Mouse (Mus musculus): Measurements from ENCODE around the gene B3gnt8.

The B3gnt8 gene

DNA sequence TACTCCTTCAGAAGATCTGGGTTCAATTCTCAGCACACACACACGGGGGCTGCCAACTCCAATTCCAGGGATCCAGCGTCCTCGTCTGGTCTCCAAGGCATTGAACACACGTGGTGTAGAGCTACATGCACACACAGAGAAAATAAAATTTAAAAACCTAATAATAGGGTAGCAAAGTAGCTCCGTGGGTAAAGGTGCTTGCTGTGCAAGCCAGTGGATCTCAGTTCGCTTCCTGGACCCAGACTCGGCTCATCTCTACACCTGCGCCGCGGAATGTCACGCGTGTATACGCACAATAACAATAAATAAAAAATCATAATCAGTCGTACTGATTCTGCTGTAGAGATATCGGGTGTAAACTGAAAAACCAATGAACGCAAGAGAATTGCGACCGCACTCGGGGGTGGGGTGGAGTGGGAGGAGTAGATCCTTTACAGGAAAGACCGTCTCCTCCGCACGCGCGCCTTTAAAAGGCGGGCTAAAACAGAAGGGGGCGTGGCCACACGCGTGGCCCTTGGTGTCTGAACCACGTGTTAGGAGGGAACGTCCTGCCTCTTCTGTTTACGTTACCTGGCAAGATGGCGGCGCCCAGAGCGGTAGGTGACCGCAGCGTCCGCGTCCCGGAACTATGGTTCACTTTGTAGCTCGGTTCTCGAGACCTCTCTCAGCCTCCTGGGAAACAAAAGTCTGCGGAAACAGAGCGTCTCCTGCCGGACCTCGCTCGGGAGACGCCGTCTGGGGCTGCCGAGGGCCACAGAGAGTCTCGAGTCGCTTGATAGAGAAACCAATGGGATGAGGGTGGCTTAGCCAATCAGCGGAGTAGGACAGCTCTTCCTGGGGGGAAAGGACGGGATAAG lies 7.4 kb upstream of the B3gnt8 start, which contains the start of gene Dmac2:
Dmac2 (plus strand) TSS at position 550 of the 857 bp plus-strand sequence.
- in situ Hi-C loops (cut with MboI, MseI): loop anchor here (10.0 kb wide), 1 partner anchor 414 kb away; no protein-coding TSS in a partner anchor

DNA sequence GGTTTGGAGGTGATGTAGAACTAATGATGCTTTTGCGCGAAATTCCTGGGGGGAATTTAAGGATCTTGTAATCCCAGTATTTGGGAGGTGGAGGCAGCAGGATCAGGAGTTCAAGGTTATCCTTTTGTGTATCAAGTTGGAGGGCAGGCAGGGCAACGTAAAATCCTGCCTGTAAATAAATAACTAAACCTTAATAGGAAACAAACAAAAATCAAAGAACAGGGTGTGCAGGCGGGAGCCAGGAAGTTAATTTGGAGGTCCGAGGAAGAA lies 6.8 kb upstream of the B3gnt8 start:
- in situ Hi-C loops (cut with MboI, MseI): loop anchor here (10.0 kb wide), 1 partner anchor 415 kb away; no protein-coding TSS in a partner anchor

DNA sequence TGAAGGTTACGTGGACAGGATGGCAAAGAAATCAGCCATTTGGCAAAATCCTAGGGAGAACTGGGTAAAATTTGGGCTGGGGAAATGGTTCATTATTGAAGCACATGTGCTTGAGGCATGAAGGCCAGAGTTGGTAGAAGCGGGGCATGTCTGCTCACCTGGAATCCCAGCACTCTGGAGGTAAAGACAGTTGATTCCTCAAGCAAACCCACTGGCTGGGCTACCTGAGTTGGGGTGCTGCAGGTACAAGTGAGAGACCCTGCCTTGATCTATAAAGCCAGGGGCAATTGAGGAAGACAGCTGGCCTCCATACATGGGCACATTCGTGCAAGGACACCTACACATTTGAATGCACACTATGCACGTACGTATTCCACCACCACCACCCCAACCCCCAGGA lies 6.4 kb upstream of the B3gnt8 start:
- in situ Hi-C loops (cut with MboI, MseI): loop anchor here (5.0 kb wide), 1 partner anchor 37 kb away; the partner anchor contains the start of genes Bckdha and Exosc5

DNA sequence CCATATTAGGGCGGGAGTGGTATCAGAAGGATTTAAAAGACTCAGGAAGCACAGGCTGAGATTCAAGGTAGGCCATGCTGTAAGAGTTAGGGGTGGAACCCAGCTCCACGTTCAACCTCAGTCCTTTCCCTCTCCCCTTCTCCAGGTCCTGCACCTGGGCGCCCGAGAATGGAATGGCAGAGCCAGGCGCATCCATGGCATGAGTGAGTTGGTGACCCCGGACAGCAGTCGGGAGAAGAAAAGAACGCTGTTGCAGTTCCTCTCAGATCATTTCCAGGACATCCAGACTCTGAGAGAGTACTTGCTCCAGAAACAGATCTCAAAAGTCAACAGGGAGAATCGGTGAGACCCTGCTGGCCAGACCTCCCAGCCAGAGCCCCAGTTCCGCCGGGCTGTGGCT lies 5.7 kb upstream of the B3gnt8 start:
- in situ Hi-C loops (cut with MboI, MseI): loop anchor here (5.0 kb wide), 1 partner anchor 37 kb away; the partner anchor contains the start of genes Bckdha and Exosc5

DNA sequence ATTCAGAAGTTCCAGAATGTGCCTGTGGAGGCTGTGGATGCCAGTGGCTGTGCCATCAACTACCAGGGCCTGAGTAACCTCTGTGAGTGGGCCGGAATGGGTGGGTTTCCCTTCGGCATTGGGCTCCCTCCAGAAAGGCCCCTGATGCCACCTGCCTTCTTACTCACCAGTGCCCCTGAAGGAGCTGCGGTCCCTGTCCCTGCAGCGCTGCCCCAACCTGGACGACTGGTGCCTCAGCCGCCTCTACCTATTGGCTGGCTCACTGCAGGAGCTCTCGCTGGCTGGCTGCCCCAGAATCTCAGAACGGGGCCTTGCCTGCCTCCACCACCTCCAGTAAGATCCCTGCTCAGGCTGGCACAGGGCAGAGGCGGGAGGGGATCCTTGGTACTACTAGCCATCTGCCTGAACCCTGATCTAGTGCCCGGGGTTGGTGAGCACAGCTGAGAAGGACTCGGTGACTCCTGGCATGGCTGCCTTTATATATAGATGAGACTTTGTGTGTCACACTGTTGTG lies 2.5 kb upstream of the B3gnt8 start:
- in situ Hi-C loops (cut with MboI, MseI): loop anchor here (5.0 kb wide), 1 partner anchor 33 kb away; the partner anchor contains the start of genes Bckdha and Exosc5

DNA sequence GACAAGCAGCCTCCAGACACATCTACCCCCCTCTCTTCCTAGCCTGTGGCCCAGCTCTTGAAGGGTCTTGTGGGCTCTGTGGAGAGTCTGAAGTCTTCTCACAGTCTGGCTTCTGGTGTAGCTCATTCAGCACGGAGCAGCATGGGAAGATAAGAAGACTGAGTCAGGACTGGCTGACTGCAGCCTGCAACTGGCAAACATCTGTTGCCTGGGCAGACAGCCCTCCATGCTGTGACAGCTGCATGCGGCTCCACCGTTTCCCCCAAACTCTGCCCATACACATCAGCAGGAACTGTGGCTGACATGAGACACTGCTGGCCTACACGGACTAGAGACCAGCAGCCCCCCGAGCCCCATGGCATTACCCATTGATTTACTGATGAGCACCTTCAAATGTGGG lies 1.6 kb upstream of the B3gnt8 start:
- in situ Hi-C loops (cut with MboI, MseI): loop anchor here (5.0 kb wide), 1 partner anchor 32 kb away; the partner anchor contains the start of genes Bckdha and Exosc5

DNA sequence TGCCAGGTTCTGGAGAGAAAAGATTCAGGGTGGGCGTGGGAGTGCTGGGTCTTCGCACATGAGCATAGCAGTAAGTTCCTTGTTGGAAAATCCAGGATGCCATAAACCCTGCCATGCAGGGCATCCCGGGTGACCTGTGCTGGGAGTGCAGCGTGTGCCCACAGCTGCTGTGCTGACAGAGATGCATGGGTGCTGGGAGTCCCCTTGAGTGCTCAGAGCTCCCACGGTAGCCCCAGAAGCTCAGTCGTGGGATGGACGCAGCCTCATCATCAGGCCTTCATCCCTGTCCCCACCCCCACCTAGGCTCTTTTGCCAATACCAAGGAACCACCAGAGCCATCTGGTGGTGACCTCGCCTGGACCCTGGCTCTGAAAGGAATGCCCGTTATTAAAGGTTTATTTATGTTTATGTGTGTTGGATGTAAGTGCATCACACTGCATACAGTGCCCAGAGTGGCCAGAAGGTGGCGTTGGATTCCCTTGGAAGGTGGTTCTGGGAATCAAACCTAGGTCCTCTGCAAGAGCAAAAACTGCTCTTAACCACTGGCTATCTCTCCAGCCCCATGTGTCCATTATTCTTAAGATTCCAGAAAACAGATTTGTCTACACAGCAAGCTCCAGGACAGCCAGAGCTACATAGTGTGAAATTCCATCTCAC lies 732 bp upstream of the B3gnt8 start:
- in situ Hi-C loops (cut with MboI, MseI): no loop called here

DNA sequence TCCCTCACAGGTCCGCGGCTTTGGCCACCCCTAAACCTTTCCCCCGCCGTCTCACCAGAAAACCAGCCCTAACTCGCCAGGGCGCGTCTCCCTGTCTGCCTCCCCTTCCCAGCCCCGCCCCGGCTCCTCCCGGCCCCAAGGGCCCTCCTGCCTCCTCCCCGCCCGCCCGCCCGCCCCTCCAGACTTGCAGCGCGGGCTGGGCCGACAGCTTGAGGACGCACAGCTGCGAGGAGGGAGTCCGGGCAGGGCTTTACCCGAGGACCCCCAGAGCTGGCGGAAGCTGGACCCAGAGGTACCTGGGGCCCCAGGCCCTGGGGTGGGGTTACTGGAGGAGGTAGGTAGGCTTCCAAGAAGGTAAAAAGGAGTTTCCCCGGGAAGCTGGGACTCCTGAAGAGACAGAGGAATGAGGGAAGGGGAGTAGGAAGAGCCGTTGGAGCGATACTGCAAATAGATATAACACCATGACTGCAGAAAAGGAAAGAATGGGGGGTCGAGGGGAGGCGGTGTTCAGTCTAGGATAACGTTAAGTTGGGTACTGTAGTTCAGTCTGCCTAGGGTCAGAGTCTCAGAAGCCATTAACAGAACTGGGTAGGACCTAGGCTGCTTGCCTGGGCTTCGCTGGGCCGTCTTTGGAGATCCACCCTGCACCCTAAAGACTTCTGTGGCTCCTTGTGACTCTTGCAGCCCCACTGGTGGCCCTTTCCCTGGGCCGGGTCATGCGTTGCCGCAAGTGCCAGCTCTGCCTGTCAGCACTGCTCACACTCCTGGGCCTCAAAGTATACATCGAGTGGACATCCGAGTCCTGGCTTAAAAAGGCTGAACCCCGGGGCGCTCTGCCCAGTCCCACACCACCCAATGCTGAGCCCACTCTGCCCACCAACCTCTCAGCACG lies 1.2 kb downstream of the B3gnt8 start:
- in situ Hi-C loops (cut with MboI, MseI): no loop called here

DNA sequence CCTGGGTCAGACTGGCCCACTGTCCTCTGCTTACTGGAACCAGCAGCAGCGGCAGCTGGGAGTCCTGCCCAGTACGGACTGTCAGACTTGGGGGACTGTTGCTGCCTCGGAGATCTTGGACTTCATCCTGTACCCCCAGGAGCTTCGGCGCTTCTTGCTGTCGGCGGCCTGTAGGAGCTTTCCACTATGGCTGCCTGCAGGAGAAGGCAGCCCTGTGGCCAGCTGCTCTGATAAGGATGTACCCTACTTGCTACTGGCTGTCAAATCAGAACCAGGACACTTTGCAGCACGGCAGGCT lies 1.8 kb downstream of the B3gnt8 start:
- in situ Hi-C loops (cut with MboI, MseI): no loop called here

DNA sequence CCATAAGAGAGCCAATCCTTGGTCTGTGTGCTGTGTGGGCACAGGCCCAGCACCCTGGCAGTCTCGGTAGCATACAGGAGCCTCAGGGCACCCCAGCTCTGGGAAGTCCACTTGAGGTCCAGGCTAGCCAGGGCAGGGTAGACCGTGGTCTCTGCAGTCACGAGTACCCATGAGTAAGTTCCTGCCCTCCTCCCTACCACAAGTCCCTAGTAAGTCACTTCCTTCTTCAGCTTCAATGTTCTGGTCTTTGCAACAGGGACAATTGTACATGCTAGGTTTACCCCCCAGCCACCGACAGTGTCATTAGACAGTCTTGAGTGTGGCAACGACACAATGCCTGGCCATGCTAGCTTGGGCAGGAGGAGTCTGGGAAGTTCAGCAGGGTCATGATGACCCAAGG lies 6.2 kb downstream of the B3gnt8 start:
- in situ Hi-C loops (cut with MboI, MseI): no loop called here

DNA sequence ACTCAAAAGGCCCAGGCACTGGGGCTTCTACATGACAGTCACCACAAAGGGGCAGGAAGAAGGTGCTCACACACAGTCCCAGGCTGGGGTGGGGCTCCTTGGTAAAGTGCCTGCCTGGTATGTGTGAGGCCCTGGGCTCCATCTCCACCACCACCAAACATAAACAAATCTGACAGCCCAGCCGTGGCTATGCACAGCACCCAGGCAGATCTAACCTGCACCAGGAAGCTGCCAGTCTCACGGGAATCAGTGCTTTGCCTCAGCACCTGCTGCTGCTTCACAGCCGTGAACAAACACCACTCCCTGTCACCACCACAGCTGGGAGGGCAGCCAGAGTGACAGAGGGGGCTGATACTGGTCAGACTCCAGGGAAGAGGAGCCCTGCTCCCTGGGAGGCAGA lies 9.9 kb downstream of the B3gnt8 start:
- in situ Hi-C loops (cut with MboI, MseI): no loop called here

DNA sequence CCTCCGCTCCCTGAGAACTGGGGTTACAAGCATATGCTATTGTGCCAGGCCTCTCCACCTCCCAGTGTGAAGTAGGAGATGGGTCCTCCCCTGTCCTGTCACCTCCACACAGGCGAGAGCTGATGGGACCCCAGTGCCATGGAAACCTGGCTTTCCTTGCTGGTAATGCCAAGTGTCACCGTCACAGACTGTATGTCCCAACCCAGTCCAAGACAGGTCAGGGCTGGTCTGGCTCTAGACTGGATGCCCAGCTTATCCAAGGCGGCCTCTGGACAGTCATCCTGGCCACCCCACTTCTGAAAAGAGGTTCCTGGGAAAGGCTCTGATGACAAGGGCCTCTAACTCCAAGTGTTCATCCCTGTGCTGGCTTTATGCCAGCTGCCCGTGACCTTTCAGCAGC lies 10.6 kb downstream of the B3gnt8 start:
- in situ Hi-C loops (cut with MboI, MseI): no loop called here

DNA sequence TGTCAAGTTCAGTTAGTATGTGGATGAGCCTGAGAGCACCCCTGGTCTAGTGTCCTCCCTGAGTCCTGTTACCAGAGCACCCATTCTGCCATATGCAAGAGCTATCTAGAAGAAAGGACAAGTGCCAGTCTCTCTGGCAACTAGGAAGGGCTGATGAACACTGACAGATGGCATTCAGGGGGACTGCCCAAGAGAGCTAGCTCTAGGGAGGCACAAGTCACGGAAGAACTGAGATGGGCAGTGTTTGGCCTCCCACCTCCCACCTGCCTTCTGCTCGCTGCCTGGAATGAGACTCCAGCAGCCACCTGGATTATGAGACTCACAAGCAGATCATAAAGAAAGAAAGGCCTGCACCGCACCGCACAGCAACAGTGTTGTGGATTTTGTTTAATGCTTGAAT lies 13.3 kb downstream of the B3gnt8 start:
- in situ Hi-C loops (cut with MboI, MseI): no loop called here

DNA sequence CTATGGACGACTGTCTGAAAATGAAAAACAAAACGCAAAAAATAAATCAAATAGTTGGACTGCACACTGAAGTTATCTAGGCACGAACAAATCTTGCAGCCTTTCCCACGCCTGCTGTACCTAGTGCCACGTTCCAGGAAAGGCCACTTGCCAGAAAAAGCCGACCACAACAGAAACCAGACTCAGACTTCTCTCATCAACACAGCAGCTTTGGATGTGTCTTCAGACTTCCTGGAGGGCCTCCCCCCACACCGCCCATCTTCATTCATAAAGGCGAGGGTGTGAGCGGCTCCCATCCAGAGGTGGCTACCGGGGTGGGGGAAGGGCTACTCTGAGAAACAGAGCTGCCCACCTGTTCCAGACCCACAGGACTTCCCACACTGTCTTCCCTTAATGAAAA lies 17.7 kb downstream of the B3gnt8 start:
- in situ Hi-C loops (cut with MboI, MseI): no loop called here

DNA sequence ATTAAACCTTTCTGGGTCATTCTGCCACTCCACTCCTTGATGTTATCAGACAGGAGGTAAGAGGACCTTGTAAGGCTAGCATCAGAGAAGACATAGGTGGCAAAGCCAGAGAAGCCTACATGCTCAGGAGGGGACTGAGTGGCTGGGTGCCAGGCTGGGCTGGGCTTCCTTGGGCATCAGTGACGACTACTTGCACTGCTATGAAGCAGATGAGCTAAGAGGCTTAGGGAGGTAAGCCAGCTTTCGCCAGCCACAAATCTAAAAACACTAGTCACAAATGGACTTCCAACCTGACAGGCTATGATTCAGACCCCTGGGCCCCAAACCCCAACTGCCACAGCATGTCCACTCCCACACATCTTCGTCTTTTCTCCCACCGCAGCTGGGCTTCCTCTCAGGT lies 18.2 kb downstream of the B3gnt8 start:
- in situ Hi-C loops (cut with MboI, MseI): no loop called here

DNA sequence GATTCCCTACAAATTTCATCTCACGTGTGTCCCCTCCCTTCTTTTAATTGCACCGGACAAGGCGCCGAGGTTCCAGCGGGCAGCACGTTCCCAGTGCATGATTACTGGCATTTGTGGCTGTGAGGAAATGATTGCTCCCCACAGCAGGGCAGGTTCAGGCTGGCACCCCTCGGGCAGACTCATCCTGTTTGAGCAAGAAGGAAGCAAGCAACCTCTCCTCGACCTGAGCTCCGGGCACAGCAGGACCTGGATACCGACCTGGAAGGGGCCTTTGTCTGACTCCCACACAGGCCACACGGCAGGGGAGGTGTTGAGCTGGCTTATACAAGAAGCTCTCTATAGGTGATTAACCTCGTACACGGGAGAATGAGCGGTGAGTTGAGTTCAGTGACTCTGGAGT lies 18.6 kb downstream of the B3gnt8 start:
- in situ Hi-C loops (cut with MboI, MseI): no loop called here

DNA sequence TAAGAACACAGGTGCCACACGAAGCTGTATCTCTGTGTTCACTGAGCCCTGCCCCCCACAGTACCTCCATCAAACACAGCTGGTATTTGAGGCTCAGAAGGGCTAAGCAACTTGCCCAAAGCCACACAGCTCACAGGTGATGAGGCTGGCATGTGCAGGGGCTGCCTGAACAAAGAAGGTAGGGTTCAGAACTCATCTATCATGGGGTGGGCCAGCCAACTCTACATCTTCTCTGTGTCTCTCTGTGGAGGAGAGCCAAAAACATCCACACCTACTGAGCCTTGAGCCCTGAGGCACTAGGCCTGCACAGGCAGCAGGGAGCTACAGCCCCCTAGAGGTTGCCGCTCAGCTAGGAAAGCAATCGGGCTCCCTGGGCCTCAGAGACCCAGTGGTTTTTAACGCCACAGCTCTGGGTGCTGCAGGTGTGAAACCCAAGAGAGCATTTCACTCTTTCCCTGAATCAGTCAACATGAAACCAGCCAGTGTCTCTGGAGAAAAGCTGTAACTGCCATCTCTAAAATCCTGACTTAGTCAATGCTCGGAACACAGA lies 21.2 kb downstream of the B3gnt8 start:
- in situ Hi-C loops (cut with MboI, MseI): no loop called here

DNA sequence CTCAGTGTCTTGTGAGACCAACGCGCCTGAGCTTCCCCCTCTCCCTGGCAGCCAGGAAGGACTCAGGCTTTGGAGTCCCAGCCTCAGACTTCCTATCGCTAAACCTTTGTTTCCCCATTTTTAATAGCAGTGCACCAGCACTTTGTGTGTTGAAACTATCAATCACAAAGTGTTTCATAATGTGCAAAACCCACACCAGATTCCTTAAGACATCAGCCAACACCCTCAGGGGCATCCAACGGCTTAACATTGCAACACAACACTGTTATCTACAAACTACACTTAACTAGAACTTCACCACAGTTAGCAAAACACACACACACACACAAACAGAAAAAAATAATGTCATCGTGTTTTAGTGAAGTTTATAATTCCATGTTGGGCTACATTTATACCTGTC lies 23.4 kb downstream of the B3gnt8 start:
- in situ Hi-C loops (cut with MboI, MseI): no loop called here

DNA sequence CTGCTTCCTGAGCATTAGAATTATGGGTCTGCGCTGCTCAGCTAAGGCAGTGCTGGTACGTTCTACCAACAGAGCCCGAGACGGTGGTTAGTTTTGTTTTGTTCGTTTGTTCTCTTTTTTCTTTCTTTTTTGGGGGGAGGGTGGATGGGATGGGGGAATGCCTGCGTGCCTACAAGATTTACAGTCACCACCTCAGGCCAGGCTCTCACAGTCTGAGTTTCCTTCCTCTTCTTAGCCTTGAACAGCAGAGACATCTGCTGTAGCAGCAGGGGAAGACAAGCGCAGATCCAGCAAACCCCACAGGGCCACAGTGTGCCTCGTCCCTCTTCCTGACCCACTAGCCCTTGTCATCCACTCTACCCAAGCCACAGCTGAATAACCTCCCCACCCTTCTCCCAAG lies 24.8 kb downstream of the B3gnt8 start:
- in situ Hi-C loops (cut with MboI, MseI): no loop called here

DNA sequence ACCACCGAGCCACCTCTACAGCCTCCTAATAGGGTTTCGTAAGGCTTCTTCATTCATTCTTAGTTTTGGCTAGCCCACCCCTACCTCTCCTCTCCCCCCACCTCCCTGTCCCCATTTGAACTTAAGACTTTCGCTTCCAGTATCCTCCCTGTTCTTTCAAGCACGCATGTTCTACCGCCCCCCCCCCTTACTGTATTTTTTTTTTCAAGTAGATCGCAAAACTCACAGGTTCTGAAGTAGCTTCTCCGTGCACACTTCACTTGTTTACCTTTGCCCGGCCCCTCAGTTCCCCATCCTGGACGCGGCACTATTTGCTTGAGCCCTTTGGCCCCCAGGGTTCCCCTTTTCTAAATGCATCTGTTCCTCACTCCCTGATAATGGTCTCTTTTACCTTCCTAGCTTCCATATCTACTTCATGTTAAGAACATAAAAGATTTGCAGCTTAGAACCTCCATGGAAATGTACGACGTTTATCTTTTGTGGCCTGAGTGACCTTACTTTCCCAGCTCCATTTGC lies 25.8 kb downstream of the B3gnt8 start:
- in situ Hi-C loops (cut with MboI, MseI): no loop called here

Measured in regulatory T cell (primary cell).